Mouse (Mus musculus): Measurements from ENCODE around the gene Nbea.

The Nbea gene

GRCm38 (mm10) chr3:55756602-55757190 lies 426.8 kb downstream of the Nbea start:
- no peak for ATAC-seq (ENCODE audit: insufficient number of reproducible peaks, low FRiP score, low TSS enrichment)

DNA sequence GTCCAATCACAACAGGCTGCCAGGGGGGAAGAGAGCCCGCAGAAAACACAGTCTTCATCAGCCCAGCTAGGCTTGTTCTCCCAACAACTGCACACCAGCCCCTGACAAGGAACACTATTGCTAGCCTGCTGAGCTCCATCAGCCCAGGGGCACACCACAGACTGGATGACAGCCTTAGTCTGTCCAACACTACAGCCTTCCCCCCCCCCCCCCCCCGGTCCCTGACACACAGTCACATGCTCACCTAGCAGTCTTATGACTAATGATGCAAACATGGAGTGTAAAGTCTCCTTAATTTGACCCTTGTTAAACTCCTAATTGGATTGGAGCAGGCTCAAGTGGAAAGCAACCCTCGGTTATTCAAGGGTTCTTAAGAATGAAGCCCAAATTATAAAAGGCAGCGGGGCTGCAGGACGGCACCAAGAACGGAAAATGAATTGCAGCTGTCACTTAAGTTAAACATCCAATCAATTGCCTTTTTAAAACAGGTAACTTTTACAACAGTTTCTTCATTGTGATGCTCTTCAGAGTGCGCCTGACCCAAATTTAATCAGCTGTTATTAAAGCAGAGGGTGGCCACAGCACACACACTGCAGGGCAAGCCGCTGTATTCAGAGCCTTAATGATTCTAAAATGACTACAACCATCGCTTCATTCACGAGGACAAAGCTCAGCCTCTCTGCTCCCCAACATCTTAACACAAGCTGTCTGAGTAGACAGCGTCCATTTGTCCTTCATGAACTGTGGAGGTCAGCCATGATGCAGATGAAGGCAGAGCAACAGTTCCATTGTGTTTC lies 427.5 kb downstream of the Nbea start:
- no peak for ATAC-seq (ENCODE audit: insufficient number of reproducible peaks, low FRiP score, low TSS enrichment)

DNA sequence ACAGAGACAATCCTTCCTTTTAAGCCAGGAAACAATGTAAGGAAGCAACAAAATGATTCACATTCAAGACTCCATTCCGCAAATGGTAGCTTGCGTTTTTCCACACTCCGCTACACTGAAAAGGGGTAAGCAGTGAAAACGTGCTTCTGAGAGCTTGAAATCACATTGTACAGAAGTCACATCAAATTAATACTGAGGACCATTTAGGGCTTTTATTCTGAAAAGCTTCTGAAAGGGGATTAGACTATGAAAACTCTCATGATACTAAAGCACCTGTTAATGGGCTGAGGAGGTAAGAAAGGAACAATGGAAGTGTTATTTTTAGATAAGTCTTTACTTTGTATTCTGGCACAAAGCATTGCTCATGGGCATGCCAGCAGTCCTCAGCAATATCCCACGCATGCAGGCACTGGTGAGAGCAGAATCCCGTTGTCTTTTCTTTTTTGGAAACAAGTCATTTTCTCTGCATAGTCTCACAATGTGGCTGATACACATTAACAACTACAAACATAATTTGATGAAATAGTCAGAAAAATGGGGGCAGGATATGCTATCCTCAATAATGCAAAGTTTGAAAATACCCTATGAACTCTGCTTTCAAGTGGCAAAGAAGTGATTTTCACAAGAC lies 428.4 kb downstream of the Nbea start:
- no peak for ATAC-seq (ENCODE audit: insufficient number of reproducible peaks, low FRiP score, low TSS enrichment)

DNA sequence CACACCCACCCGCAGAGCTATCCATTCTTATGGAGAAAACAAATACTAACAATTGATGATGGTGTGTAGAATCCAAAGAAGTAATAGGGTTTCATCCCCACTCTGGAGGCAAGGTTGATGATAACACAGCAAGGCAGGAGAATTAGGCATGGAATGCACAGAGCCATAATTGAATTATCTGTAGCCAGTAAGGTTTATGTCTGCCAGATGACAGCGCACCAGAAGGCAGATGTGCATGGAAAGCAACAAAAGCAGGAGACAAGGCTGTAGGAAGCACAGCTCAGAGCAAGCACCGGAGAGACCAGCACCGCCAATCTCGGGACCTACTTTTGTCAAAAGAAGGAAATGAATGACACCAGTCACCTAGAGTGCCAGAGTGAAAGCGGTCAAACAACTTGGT lies 429.6 kb downstream of the Nbea start:
- no peak for ATAC-seq (ENCODE audit: insufficient number of reproducible peaks, low FRiP score, low TSS enrichment)

GRCm38 (mm10) chr3:55752558-55752957 lies 430.9 kb downstream of the Nbea start:
- no peak for ATAC-seq (ENCODE audit: insufficient number of reproducible peaks, low FRiP score, low TSS enrichment)

DNA sequence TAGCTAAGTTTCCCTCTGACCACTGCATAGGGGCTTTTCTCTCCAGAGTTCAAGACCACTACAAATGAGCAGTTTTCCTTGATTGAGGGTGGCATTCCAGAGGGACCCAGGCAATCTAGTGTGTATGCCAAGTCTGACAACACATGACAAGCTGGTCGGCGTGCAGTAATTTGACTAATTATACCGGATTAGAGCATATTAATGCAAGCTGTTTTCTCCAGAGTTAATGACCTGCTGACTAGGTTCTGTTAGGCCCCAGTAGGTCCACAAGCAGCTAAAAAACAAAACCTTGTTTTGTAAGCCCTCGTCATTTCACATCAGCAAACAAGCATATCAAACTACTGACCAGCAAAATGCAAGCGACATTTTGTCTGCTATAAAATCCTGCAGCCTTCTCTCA lies 432.1 kb downstream of the Nbea start:
- ATAC-seq (ENCODE audit: insufficient number of reproducible peaks, low FRiP score, low TSS enrichment), result no peak

- no peak for ATAC-seq (ENCODE audit: insufficient number of reproducible peaks, low FRiP score, low TSS enrichment)
These were observed 432.9 kb downstream of the Nbea start for GRCm38 (mm10) chr3:55750445-55751065.

DNA sequence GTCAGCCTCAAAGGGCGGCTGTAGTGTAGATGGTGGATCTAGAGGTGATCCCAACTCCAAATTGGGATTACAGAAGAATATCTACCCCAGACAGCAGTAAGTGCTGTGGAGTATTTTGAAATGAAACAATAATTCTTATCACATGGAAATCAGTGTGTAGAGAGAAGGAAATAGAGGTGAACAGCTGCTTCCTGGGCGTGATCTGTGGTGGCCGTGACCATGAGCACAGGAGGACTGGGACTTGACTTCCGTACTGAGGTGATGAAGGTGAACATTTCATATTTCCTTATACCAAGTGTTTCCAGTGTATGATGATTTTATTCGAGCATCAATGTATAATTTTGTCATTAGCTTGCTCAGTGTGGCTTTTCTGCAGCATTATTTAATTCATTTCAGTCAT lies 439.6 kb downstream of the Nbea start:
- no peak for ATAC-seq (ENCODE audit: insufficient number of reproducible peaks, low FRiP score, low TSS enrichment)

DNA sequence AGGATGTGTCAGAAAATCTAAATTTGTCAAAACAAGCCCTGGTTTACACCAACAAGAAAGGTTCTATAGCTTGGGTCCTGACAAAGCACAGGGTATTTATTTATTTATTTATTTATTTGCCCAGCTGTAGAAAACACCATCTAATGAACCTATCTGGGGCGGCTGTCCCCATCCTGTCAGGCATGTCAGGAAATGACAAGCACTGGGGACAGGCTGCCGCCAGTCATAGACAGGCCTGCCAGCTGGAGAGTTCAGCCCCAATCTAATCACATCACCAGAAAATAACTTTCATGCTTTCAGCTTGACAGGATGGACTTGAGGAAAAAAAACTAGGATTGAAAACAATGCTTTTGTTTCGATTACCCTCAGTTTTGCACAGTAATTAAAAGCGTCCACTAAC lies 440.8 kb downstream of the Nbea start:
- no peak for ATAC-seq (ENCODE audit: insufficient number of reproducible peaks, low FRiP score, low TSS enrichment)

DNA sequence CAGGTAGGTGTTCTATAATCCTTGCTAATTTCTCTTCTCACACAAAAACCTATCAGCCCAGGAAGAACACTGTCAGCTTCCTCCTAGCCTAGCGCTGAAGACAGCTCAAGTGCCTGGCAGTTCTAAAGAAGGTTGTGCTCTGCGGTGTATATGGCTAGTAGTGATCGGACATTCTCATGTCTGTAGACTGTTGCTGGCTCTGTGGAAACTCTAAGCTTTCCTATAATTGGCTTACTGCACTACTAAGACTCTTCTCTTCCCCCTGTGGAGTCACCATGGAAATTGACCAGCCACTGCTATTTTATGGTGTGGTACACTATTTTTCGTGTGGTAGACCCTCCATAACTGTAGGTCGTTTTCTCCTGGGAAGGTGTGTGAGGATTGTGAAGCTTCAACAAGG lies 441.3 kb downstream of the Nbea start:
- ATAC-seq (ENCODE audit: insufficient number of reproducible peaks, low FRiP score, low TSS enrichment), result no peak

DNA sequence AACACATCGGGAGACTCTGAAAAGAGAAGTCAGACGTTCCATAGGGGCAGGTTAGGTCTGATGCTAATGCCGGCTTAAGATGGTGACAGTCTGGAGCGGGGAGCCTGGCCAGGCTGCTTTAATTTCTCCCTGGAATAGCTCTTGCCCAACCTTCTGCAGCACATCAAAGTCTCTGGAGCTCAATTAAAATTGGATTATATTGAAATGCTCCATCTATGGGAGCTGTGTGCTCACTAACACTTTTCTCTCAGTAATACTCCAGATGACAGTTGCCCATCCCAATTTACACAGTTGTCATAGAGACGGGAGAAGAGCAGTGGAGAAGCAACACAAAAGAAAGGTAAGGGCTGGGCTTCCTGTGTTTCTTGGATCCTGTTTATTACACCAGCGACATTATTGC lies 442.1 kb downstream of the Nbea start:
- no peak for ATAC-seq (ENCODE audit: insufficient number of reproducible peaks, low FRiP score, low TSS enrichment)

DNA sequence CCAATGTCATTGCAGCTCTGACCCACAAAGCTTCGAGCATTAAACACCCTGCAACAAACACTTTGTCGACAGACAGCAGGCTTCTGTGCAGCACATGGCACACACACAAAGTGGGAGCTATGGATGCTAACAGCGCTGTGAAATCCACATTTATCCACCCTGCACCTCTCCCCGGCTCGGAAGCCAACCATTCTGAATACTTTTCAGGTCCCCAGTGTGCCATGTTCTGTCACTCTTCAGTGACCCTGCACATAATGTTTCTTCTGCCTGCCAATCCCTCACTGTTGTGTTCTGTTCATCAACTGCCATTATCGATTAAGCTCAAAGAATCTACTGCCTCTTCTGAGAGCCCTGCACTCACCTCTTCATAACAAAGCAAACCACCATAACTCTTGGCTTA lies 449.8 kb downstream of the Nbea start:
- ATAC-seq (ENCODE audit: insufficient number of reproducible peaks, low FRiP score, low TSS enrichment), result no peak

DNA sequence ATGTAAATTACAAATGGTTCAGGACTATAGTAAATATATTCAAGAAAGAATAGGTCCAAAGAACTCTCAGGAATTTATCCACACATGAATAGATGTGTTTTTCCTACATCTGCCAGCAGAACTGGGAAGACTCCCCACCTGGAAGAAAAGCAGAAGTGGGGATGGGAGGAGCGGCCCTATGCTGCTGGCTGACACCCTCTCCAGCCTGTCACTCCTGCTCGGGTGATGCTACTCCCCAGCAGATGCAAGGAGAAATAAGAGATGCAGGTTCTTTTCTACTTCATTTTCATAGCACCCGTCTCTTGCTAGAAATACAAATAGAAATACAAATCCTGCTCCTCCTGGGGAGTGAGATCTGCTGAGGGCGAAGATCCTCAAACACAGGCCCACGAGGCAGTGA lies 453.0 kb downstream of the Nbea start:
- ATAC-seq (ENCODE audit: insufficient number of reproducible peaks, low FRiP score, low TSS enrichment), result no peak

GRCm38 (mm10) chr3:55730142-55730541 lies 453.4 kb downstream of the Nbea start:
- no peak for ATAC-seq (ENCODE audit: insufficient number of reproducible peaks, low FRiP score, low TSS enrichment)

- no peak for ATAC-seq (ENCODE audit: insufficient number of reproducible peaks, low FRiP score, low TSS enrichment)
These were observed 469.2 kb downstream of the Nbea start for GRCm38 (mm10) chr3:55714260-55714659.

- no peak for ATAC-seq (ENCODE audit: insufficient number of reproducible peaks, low FRiP score, low TSS enrichment)
These were observed 469.6 kb downstream of the Nbea start for GRCm38 (mm10) chr3:55713856-55714255.

DNA sequence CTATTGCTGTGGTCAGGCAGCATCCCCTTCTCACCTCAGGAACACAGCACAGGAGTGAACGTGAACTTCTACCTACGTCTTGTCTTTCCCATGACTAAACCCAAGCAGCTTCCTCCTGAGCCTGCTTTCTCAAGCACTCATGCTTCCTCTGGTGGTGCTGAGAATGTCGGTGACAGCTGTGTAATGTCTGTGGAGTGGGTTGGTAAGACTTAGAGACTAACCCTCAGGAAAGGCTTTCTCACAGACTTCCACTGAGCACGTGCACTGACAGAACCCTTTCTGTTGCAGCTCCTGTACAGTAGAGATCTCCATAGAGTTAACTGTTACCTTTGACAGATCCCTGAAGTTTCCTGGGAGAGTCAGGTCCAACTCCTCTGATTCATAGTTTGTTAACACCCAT lies 473.2 kb downstream of the Nbea start:
- ATAC-seq (ENCODE audit: insufficient number of reproducible peaks, low FRiP score, low TSS enrichment), result no peak

DNA sequence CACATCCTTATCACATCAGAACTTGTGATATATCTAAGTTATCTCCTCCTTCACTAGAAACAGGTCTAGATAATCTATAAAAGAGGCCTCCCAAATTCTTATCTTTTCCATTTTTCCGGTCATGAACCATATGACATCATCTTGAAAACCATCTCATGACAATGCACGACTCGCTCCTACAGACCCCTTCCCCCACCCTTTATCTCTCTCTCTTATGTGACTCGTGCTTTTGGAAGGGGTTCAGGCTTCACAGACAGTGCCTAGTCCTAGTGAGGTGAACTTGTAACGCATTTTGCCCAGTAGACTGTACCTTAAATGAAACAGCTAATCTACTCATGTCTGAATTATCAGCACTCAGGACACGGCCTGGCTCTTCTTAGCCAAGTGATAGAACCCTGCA lies 481.9 kb downstream of the Nbea start:
- ATAC-seq (ENCODE audit: insufficient number of reproducible peaks, low FRiP score, low TSS enrichment), result no peak

DNA sequence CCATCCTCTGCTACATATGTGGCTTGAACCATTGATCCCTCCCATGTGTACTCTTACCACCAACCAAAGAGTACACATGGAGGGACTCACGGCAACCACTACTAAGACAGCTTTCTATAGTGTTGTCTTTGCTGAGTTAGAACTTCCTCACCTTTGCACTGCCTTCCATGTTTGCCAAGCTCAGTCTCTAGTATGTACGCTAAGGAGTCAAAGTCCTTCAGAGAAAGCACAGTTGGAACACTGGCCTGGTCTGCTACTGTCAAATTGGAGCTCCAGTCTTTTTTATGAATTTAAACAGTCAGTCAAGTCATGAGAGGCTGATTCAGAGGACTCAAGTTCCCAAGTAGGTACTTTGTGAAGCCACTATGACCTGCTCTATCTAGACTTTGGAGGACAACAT lies 486.3 kb downstream of the Nbea start:
- ATAC-seq (ENCODE audit: insufficient number of reproducible peaks, low FRiP score, low TSS enrichment), result no peak

DNA sequence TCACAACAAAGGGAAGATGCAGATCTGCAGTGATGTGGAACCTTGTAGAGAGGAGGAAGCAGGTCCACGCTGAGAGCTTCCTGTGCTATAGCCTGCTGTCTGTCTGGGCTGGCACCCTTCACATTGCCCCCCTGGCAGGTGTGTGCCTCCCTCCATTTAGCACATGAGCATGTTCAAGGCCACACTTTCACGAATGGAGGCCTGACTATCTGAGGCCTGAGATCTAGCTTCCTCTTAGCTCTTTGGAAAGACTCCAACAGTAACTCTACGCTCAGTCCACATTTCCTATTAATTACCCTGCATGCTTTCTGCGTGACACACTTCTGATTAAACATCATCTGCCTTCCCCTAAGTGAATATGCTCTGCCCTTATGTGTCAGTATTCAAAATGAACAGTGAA lies 490.4 kb downstream of the Nbea start:
- ATAC-seq (ENCODE audit: insufficient number of reproducible peaks, low FRiP score, low TSS enrichment), result peak; percentile 52; the same call in 1 of the 2 replicates

DNA sequence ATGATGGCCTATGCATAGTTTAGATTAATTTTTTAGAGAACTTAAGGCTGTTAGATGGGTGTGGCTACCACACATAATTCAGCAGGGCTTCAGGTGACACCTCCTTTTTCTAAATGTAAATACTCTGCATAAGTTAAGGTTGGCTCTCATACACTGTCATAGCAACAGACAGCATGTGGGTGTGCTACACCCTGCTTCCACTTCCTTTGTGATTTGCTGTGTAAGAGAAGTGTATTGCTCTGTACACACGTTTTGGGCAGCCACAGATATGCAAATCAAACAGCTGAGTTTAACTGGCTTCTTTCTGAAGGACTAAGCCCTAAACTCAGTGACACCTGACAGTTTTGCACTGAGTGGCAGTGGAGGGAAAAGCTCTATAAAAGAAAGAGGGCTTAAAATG lies 495.4 kb downstream of the Nbea start:
- ATAC-seq (ENCODE audit: insufficient number of reproducible peaks, low FRiP score, low TSS enrichment), result no peak
